Mouse (Mus musculus) retina, postnatal 7 days (tissue): ENCODE data around the gene Slc25a34.

ENCODE experiments used
- DNase-seq: peaks from one replicate; pipeline ENCODE4 v3.0.0-alpha.2; 2012; ENCODE audit warnings: low read depth, low spot score

The Slc25a34 gene

DNA sequence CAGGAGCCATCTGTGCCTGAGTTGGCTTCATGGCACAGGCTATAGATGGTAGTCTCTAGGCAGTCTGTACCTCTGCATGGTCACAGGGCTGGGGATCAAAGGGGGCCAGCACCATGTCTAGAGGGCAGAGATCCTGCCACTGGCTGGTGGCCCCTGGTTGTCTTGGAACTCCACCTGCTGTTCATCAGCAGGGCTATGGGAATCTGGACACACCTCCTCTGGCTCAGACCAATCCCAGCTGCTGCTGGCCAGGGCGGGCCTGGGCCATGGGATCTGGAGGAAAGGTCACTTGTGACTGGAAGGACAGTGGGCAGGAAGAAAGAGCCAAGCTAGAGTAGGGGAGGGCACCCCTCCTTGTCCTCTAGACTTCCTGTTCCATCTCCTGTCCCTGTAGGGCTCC is at the start of gene Slc25a34:
Slc25a34 (minus strand) TSS at position 156 of the 400 bp plus-strand sequence.
- DNase-seq: no peak

DNA sequence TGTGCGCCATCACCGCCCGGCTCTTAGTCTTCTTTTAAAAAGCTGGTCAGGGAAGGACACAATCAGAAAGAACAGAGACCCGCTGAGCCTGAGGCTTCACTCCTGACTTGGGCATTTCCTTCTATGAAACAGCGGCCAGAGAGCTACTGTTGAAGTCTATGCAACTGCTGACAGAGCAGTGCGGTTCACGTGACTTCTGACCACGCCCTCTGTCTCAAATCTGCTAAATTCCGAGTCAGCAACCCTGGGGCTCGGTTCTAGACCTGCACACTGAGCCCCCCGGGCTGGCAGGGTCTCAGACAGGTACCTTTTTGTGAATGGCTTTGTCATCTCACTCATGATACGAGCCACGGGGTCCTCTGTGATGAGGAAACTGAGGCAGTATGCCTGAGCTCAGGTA is 48.7 kb upstream of the Slc25a34 start:
- DNase-seq: no peak

DNA sequence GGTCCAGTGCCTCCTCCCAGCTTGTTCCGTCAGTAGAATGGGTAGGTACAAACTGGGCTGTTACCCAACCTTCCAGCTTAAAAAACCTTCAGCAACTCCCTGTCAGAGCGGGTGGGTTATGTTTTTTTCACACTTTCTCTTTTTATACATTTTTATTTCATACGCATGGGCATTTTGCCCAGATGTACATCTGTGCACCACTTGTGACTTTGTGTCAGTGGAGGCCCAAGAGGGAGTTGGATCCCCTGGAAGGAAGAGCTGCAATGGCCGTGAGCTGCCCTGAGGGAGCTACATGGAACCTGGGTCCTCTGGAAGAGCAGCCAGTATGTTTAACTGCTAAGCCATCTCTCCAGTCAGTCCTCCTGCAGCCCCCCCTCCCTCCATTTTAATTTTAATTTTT is 47.8 kb upstream of the Slc25a34 start:
- no peak for DNase-seq

DNA sequence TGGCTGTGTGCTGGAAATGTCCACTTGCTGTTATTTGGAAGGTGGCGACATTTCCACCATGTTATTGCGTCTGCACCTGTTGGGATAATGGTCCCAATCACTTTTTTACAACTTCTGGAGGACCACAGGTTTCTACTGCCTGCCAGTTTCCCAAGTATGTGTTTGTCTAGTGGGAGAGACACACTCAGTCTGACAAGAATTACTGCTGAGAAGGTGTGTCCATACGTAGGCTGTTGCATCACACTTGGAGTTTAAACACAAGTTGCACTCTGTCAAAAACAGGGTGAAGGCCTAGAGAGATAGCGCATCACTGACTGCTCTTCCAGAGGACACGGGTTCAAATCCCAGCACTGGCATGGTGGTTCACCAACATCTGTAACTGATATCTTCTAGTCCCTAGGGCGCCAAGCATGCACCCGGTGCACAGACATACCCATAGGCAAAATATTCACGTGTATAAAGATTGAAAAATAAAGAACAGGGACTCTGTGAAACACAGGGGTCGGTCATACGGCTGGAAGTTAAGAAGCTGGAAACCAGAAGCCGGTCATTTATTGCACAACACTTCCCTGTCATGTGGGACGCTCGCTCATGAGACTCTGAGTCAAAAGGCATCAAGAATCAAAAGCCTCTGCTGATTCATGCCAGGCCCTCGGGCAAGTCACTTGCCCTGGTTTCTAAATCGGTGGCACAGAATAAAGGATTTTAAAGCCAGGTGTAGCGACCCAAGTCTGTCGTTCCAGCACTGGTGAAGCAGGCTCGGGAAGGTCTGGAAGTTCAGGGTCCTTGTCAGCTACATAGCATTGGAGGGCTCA is 46.5 kb upstream of the Slc25a34 start:
- no peak for DNase-seq

DNA sequence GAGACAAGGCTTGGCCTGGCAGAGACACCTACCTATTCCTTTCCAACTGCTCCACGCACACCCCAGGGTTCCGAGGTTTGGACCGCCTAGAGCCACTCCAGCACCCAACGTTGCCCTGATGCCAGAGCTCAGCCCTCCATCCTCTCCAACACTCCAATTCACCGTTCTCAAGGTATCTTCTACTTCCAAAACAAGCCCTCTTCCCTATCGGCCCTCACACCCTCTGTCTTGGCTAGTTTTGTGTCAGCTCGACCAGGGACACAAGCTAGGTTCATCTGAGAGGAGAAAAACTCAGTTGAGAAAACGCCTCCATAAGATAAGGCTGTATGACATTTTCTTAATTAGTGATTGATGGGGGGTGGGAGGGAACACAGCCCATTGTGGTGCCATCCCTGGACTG is 41.2 kb upstream of the Slc25a34 start, which contains the start of gene Plekhm2:
Plekhm2 (minus strand) TSS at position 101 of the 400 bp plus-strand sequence.
- DNase-seq: no peak

DNA sequence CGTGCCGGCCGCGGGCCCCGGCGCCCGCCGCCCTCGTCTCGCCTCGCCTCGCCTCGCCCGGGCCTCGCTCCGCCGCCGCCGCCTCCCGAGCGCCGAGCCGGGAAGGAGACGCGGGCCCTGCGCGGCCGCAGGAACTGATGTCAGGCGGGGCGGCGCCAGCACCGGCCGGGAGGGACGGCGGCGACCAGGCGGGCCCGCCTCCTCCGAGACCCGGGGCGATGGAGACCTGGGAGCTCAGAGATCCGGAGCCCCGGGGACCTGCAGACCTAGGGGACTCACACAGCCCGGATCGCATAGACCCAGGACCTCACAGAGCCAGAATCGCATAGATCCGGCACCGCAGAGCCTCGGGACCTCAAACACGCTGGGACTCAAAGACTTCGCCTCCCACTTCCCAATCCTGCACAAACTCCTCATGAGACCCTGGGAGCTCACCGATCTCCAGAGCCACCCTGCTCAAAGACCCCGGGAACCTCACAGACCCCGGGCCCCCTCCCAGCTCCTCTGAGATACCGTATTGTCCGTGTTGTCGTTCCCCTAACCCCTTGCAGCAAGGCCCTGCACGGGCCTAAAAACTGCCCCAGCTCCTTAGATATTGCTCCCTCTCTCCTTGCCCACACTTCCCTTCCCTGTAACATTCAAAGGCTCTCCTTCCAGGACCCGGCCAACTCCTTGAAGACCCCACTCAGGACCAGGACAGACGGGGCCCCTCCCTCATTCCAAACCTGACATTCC is 40.6 kb upstream of the Slc25a34 start:
- peak; percentile 42 for DNase-seq

DNA sequence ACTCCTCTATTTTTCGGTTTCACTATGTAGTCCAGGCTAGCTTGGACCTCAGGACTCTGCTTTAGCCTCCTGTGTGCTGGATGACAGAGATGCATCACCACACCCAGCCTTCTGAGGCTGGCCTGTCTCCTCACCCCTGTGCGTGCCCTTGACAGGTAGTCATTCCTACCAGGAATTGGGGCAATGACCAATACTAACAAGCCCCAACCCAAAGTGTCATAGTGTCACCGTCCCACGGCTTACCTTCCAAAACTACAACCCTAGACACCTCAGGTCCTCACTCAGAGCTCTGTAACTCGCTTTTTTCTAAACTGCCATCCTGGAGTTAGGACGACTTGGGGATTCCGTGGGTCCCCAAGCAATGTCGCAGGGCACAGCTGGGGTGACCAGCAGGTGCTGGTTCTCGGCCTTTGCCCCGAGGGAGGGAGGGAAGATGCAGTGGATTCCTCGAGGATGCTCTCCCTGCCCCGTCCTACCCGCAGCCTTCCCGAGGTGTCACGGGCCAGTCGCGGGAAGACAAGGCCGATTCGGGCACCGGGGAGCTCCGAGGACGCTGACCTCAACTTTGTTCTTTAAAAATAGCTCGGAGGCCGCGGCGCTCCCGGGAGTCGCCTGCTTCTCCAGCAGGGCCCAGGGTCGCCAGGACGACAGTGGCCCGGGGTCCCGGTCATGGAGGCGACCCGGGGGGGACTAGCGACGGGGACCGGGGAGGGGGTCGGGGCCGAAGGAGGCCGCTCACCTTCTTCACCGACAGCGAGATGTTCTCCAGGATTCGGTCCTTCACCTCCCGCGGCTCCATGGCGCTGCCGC is 39.7 kb upstream of the Slc25a34 start:
- DNase-seq: no peak

DNA sequence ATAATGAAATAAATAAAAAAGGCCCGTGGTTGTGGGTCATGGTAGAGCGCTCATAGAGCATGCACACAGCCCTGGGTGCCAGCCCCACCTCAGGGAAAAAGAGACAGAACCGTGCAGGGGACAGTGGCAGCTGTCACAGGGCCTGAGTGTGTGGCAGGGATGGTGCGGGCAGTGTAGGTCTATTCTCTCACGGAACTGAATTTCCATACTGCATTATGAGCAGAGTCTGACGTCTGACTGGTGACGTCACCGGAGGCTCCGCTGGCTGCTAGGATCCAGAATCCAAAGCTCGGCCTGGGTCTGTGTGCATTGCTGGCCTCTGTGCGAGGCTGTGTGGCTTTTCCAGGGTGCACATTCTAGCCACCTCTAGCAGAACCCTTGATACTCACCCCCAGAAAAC is 37.3 kb upstream of the Slc25a34 start:
- DNase-seq: no peak

DNA sequence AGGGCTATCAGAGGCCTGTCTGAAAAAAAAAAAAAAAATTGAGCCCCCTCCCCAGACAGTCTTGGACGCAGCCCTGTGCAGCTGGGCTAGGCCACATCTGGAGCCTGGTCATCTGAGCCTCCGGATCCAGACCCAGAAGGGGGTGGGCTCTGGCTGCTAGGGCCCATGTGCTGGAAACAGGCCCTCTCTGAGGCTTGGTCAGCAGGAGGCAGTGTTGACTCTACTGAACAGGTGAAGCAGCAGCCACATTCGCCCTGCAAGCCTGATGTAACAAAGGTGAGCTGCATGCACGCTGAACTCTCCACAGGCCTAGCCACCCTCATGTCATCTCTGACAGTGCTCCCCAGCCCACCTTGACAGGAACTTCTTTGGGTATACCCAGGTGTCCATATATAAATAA is 36.1 kb upstream of the Slc25a34 start:
- DNase-seq: no peak

DNA sequence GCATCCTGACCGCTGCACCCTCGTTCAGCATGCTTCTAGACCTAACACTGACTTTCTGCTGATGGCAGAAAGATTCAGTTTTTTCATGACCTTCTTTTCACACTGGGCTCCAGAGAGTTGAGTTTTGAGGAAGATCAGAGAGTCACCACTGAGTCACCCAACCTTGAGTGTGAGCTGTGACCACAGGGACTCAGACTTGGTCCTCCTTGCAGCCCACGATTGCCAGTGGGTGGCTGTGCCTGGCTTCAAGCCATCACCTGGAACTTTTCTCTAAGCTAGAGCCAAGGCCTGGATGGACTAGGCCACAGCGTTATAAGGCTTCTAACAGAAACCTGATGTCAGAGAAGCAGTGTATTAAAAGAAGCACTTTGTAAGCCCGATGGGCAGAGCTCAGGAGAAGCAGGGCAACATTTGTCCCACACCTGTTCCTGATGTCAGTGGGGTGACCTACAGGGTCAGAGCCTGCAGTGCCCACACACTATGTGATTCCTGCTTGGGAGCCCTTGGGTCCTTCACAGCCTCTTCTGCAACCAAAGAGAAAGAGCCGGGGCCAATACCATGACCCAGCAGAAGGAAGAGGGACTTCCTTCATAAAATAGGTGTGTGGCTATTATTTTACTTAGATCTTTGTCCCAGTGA is 35.3 kb upstream of the Slc25a34 start:
- DNase-seq: no peak

DNA sequence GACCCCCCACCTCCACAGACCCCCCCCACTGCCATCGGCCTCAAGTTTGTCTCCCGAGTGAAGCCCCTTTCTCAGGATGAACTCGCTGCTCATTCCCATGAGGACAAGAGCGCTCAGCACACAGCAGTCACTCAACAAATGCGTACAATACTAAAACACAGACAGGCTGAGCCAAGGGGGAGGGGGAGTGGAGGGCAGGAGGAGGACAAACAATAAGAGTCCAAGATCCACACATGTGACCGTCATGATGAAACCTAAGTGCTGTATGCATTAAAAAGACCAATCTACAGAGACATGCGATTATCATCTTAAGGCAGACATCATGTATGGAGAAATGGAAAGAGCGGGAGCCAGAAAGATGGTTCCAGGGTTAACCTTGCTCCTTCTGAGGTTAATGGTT is 33.3 kb upstream of the Slc25a34 start:
- no peak for DNase-seq

DNA sequence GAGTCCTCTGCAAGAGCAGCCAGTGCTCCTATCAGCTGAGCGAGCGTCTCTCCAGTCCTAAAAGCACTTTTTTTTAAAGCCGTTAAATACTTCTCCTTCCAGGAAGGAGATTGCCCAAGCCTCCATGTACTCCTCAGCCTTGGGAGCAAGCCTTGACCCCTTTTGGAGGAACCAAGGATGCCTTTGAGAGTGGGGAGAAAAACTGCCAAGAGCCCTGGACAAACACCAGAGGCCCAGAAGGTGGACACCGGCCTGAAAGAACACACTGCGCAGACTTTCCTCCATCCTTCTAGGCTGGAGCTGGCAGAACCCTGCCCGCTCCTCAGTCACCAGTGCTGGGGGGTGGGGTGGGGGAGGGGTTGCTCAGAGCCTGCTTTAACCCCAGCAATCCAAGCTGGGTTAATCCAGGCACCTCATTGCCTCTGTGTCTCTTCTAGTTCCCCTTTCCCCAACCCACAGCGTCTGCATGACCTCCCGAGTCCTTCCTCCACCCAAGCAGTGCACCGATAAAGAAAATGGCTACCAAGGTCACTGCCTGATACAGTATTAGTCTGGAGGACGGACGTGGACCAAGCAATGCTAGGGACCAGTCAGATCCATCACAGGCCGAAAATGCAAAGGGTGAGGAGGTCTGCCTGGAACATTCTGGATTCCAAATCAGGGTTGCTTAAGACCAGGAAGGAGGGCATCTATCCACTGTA is 32.4 kb upstream of the Slc25a34 start:
- no peak for DNase-seq

DNA sequence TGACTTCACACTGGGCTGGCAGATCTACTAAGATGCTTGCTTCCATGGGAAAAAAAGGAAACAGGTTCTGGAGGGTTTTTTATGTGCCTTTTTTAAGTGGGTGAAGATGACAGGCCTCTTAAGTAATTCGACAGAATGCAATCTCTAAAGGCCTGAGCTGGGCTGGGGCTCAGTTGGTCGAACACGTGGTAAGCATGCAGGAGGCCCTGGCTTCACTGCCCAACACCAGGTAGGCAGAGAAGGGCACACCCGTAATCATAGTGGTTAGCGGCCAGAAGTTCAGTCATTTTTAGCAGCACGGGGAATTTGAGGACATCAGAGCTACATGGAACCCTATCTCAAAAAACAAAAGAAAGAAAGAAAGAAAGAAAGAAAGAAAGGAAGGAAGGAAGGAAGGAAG is 30.9 kb upstream of the Slc25a34 start:
- no peak for DNase-seq

DNA sequence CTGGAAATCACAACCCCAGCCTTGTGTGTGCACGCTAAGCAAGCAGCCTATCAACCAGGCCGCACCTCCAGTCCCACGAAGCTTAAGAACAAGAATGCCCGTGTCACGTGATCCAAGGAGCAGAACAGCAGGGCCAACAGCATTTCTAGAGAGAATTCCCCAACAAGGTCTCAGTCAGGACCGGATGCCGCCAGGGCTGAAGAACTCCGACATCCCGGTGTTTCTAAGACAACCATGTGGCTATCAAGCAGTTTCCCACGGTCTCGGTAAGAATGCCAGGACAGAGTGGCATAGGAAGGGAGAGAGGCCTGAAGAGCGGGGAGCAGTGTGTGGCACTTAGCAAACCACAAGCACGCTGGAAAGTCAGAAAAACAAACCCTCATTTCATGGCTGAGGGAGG is 30.2 kb upstream of the Slc25a34 start:
- DNase-seq: no peak

DNA sequence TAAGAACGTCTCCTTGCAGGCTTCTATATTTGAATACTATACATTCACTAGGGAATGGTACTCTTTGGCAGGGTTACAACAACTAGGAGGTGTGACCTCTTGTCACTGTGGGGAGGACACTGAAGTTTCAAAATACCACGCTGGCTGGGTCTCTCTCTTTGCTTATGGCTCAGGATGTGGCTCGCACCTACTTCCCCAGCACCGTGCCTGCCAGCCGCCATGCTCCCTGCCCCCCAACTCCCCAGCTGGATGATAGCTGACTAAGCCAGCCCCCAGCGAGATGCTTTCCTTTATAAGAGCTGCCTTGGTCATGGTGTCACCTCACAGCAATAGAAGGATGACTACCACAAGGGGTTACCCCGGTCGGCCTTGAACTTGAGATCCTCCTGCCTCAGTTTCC is 29.4 kb upstream of the Slc25a34 start:
- DNase-seq: no peak

DNA sequence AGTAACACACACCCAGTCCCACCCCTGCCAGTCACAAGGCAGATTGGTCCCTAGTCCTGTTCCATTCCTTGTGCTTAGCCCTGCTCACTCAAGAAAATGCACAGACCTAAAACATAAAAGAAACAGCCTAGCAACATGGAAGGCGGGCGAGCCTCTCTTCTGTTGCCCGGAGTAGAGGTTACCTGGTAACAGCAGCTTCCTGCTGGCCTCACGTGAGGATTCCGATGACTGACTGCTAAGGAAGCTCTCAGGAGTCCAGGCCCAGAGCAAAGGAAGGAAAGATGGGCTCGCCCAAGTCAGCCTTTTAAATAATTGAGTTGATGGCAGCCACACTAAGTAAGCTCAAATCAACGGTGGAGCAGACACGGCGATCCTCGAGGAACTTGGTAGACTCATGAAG is 28.3 kb upstream of the Slc25a34 start:
- no peak for DNase-seq

DNA sequence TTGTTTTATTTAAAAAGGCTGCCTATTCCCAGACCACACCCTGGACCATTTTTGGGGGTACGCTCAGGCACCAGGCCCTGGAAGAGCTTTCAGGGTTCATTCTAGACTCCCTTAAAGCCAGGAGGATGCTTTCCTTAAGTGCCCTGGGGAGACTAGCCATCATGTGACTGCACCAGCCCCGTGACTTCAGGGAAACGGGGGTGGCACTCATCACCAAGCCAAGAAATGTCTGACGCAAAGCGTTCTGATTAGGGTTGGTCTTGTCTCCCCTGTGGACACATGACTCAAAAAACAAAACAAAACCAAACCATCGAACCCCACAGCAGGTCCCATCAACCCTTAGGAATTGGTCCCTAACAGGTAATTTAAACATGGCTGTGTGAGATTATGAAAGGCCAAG is 27.7 kb upstream of the Slc25a34 start:
- DNase-seq: no peak

DNA sequence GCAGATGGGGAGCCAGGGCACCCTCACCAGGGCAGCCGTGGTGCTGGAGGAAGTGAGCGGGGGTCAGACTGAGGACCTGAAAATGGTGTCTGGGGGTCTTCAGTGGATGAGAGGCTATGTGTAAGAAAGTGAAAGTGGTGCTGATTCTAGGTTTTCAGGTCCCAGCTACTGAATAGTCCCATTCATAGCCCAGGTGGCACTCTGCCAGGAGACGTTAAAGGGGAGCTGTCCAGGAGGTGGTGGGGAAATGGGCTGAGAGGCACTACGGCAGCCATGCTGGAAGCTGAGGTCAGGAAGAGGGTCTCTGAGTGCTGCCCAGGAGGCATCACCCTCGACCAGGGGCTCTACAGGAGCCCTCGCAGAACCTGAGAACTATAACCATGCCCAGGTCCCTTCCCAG is 25.6 kb upstream of the Slc25a34 start:
- DNase-seq: no peak

DNA sequence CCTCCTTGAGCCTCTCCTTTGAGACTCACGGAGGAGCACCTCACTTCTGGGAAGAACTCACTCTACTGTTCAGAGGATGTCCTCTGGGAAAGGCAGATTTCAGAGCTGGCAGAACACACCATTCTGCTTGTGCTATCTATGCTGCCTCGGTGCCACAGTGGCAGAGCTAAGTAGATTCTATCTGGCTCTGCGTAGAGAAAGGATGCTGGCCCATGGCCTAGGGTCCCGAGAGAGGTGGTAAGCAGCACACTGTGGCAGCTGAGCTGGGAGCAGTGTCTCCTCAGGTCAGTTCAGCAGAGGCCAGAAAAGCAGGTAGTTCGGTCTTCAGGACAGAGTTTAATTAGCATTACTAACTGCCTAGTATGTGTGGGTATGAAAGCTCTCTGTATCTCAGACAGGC is 24.6 kb upstream of the Slc25a34 start:
- DNase-seq: no peak

DNA sequence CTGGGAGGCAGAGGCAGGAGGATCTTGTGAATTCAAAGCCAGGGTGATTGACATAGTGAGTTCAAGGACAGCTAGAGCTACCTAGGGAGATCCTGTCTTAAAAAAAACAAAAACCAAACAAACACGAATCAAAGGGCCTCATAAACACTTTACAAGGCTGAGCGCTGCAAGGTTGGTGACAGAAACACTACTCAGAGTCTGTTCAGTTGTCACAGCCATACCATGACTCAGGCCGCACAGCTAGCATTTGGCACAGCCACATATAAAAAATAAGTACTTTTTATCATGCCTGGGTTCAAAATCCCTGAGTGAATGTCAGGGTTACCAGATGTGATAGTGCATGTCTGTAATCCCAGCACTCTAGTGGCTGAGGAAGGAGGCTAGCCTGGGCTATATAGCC is 23.6 kb upstream of the Slc25a34 start:
- DNase-seq: no peak

DNA sequence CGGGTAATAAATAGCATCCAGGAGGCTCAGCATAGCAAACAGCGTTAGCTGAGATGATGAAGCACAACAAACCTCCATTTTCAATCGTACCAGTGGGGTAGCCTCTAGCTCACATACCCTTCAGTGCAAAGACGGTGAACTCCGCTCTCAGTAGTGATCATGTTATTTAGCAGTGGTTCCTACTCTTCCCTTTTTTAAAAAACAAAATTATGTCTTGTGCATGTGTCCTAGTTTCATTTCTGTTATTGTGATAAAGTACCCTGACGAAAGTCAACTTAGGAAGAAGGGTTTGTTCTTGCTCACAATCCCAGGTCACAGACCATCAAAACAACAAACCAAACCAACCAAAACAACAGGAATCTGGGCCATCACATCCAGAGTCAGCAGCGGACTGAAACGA is 22.4 kb upstream of the Slc25a34 start:
- no peak for DNase-seq
